Mouse (Mus musculus): ENCODE results near the gene Umad1. TPM values are rescaled to one million over a fixed set of nuclear protein-coding genes. Genes with fewer than 3 reads are reported as not detected.
"Not testable (repeated sequence)": the region's sequence is repeated elsewhere in the genome, so short reads cannot be mapped to it uniquely, and the experiment has no call there.

Umad1 gene
- polyA plus RNA-seq, 1 experiment from 2014 or later, result 30.0 TPM

DNA sequence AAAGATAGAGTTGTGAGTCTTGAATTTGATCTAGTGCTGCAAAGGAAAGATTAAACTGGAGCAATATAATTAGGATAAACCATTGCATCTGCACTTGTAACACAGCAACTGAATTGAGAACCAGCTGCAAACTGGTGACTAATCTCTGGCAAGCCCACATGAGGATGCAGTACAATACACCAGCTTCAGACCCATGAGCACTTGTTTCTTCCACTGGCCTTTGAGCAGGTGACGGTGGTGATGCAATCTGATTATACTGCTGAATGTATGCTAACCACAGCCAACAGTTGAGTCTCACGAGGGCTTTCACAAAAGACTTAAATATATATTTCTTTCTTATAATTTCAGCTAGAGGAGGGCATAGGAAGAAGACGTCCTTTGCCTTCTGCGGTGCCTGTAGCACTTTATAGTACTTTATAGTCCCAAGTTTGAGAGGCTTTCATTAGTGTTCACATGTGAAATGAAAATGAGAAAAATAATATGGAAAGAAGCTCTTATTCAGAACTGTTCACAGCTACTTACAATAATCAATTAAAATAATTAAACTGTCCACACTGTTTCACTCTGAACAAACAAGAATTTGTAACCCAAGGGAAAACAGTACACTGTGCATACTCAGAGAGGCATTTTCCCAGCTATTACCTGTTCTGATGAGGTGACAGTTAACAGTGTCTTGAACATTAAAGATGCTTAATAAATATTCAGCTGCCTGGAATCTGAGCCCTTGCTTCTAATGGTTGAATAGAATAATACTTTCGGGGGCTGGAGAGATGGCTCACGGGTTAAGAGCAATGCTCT, 40.2 kb downstream of the Umad1 start:
- Histone ChIP-seq H3K27ac (ENCODE audit: low read length) (no peak overlapping the region), H3K9me3 (replicated peaks; ENCODE audit: control insufficient read depth, low read length) (no peaks in the 10 kb centered on the region), H3K4me2 (ENCODE audit: low read depth, low read length) (no peak overlapping the region), H3K27me3 (ENCODE audit: control insufficient read depth, insufficient read depth, low read length) (no peaks in the 10 kb centered on the region), H3K4me1 (ENCODE audit: control insufficient read depth, insufficient read depth, low read length) (no peaks in the 10 kb centered on the region), H3K36me3 (ENCODE audit: control insufficient read depth, insufficient read depth, low read length) (no peaks in the 10 kb centered on the region), H3K4me3 (replicated peaks; ENCODE audit: low read length) (no peak overlapping the region), H3K9ac (ENCODE audit: low read length) (no peak overlapping the region)
- no peak for ATAC-seq (ENCODE audit: insufficient read depth, low FRiP score)
- 88% methylated on average over 6 of the region's 6 CpGs for WGBS

DNA sequence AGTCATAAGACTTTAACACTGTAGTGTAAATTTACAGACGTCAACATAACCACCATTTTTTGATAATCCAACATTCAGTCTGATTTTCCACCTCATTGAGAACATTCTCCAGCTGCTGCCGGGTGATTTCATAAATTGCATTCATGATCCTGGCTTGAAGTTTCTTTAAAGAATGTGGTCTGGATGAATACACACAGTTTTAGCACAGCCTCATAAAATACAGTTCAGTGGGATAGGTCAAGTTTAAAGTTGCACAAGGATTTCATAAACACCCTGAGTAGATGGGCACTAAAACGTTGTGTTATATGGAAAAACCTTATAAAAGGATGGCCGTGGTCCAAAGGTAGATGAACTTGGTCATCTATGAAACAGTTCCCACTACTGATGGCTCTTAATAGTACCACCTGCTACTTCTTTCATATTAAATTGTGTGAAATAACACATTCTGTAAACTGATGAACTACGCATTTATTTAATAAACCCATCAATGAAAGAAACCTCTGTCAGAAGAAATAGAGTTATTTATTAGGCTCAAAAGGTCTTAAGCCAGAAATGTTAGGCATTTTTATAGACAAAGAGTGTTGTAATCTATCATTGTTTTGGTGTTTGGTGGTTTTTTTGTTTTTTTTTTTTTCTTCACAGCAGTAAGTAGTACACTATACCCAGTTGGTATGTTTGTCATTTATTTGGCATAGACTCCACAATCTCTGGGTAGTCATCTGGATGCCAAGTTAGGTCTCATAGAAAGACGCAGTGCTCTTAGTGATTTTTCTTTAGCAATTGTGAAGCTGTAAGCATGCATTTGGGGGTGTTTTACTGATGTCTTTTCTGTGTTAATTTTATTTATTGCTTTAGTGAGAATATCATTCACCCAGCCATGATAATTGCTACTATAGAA, 49.0 kb downstream of the Umad1 start:
- Histone ChIP-seq H3K36me3 (ENCODE audit: control insufficient read depth, insufficient read depth, low read length) (no peaks in the 10 kb centered on the region), H3K27me3 (ENCODE audit: control insufficient read depth, insufficient read depth, low read length) (no peaks in the 10 kb centered on the region), H3K9me3 (replicated peaks; ENCODE audit: control insufficient read depth, low read length) (no peaks in the 10 kb centered on the region), H3K27ac (ENCODE audit: low read length) (no peak overlapping the region), H3K4me3 (replicated peaks; ENCODE audit: low read length) (no peak overlapping the region), H3K4me2 (ENCODE audit: low read depth, low read length) (no peak overlapping the region), H3K9ac (ENCODE audit: low read length) (no peak overlapping the region), H3K4me1 (ENCODE audit: control insufficient read depth, insufficient read depth, low read length) (no peaks in the 10 kb centered on the region)
- no peak for ATAC-seq (ENCODE audit: insufficient read depth, low FRiP score)
- WGBS, result 73% methylated on average over 6 of the region's 6 CpGs

DNA sequence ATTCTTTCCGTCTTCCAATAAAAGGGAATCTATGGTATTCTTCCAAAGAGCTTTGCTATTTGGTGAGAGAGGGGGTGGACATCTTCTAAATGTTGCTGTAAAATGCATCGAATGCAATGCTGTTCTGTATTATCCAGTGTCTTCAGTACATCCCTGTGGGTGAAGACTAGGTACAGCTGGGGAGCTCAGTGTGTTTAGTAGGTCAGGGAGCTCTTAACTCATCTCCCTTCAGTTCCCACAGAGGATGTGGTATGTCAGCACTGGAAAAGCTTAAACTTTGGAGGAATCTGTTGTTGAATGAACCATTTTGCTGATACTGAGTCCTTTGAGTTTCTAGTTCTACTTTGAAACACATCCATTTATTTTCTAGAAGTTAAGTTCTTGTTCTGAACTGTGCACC, 53.5 kb downstream of the Umad1 start:
- Histone ChIP-seq H3K4me2 (ENCODE audit: low read depth, low read length) (no peak overlapping the region), H3K4me3 (replicated peaks; ENCODE audit: low read length) (no peak overlapping the region), H3K9me3 (replicated peaks; ENCODE audit: control insufficient read depth, low read length) (no peaks in the 10 kb centered on the region), H3K27me3 (ENCODE audit: control insufficient read depth, insufficient read depth, low read length) (no peaks in the 10 kb centered on the region), H3K4me1 (ENCODE audit: control insufficient read depth, insufficient read depth, low read length) (no peaks in the 10 kb centered on the region), H3K27ac (ENCODE audit: low read length) (no peak overlapping the region), H3K9ac (ENCODE audit: low read length) (no peak overlapping the region), H3K36me3 (ENCODE audit: control insufficient read depth, insufficient read depth, low read length) (no peaks in the 10 kb centered on the region)
- WGBS, result 89% methylated on average over 2 of the region's 2 CpGs
- no peak for ATAC-seq (ENCODE audit: insufficient read depth, low FRiP score)

DNA sequence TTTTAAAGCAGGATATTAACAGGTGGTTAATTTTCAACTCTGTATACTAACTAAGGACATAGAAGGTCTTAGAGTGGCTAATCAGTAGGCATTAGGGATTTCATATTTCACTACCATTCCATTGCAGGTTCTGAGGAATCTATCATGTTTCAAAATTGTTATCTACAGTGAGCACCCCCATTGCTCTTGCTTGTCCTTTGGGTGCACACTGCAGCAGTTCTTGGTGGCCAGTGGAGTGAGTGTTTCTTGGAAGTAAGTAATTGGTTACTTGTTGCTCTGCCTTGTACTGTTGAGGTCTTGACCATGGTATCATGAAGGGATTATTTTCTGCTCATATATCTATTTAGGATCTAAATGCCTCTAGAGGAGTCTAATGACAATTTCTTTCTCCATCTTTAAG, 57.1 kb downstream of the Umad1 start:
- no peak for ATAC-seq (ENCODE audit: insufficient read depth, low FRiP score)
- no peak overlapping the region for H3K4me2 ChIP-seq (ENCODE audit: low read depth, low read length)
- H3K27me3 ChIP-seq (ENCODE audit: control insufficient read depth, insufficient read depth, low read length), result no peaks in the 10 kb centered on the region
- no peak overlapping the region for H3K4me3 ChIP-seq (replicated peaks; ENCODE audit: low read length)
- H3K27ac ChIP-seq (ENCODE audit: low read length), result no peak overlapping the region
- no peaks in the 10 kb centered on the region for H3K36me3 ChIP-seq (ENCODE audit: control insufficient read depth, insufficient read depth, low read length)
- no peaks in the 10 kb centered on the region for H3K4me1 ChIP-seq (ENCODE audit: control insufficient read depth, insufficient read depth, low read length)
- H3K9me3 ChIP-seq (replicated peaks; ENCODE audit: control insufficient read depth, low read length), result no peaks in the 10 kb centered on the region
- H3K9ac ChIP-seq (ENCODE audit: low read length), result no peak overlapping the region

DNA sequence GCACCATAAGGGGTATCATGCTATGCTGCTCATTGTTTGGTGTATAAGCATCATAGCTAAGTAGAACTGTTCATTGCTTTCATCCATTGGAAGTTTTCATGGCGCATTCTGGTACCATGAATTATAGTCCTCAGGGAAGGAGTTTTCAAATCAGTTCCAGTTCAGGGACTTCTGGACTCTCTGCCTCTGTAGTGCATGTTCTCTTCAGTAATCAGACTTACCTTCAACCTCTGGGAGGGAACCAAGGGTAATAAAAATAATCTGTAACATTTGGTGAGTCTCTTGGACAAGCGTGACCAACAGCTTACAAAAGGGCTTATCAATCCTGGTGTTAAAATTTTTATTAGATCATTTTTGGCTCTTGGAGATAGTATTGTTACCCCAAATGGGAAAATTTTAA, 60.5 kb downstream of the Umad1 start:
- H3K9ac ChIP-seq (ENCODE audit: low read length), result no peak overlapping the region
- no peak overlapping the region for H3K4me2 ChIP-seq (ENCODE audit: low read depth, low read length)
- no peak overlapping the region for H3K27ac ChIP-seq (ENCODE audit: low read length)
- no peak for ATAC-seq (ENCODE audit: insufficient read depth, low FRiP score)
- 92% methylated on average over 2 of the region's 2 CpGs for WGBS
- H3K4me1 ChIP-seq (ENCODE audit: control insufficient read depth, insufficient read depth, low read length), result no peaks in the 10 kb centered on the region
- H3K36me3 ChIP-seq (ENCODE audit: control insufficient read depth, insufficient read depth, low read length), result no peaks in the 10 kb centered on the region
- H3K4me3 ChIP-seq (replicated peaks; ENCODE audit: low read length), result no peak overlapping the region
- H3K9me3 ChIP-seq (replicated peaks; ENCODE audit: control insufficient read depth, low read length), result no peaks in the 10 kb centered on the region
- H3K27me3 ChIP-seq (ENCODE audit: control insufficient read depth, insufficient read depth, low read length), result no peaks in the 10 kb centered on the region

DNA sequence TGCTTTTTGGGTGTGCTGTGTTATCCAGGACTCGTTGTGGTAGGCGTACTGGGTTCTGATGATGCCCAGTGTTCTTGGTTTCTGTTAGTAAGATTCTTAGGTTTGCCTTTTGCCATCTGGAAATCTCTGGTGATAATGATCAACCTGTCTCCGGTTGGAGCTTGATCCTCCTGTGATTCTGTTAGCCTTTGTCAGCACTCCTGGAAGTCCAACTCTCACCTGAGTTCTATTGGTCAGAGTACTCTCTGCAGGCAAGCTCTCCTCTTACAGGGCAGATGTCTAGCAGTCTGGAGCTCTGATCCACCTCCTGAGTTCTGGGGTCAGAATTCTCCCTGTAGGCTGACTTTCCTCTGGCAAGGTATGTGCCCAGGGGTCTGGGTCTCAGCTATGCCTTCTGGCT, 72.4 kb downstream of the Umad1 start:
- not testable (repeated sequence) for H3K4me2 ChIP-seq (ENCODE audit: low read depth, low read length); H3K27ac ChIP-seq (ENCODE audit: low read length); H3K9me3 ChIP-seq (replicated peaks; ENCODE audit: control insufficient read depth, low read length); ATAC-seq (ENCODE audit: insufficient read depth, low FRiP score); H3K4me1 ChIP-seq (ENCODE audit: control insufficient read depth, insufficient read depth, low read length); H3K36me3 ChIP-seq (ENCODE audit: control insufficient read depth, insufficient read depth, low read length); H3K4me3 ChIP-seq (replicated peaks; ENCODE audit: low read length); H3K9ac ChIP-seq (ENCODE audit: low read length); H3K27me3 ChIP-seq (ENCODE audit: control insufficient read depth, insufficient read depth, low read length)
- WGBS, result 96% methylated on average over 3 of the region's 3 CpGs

DNA sequence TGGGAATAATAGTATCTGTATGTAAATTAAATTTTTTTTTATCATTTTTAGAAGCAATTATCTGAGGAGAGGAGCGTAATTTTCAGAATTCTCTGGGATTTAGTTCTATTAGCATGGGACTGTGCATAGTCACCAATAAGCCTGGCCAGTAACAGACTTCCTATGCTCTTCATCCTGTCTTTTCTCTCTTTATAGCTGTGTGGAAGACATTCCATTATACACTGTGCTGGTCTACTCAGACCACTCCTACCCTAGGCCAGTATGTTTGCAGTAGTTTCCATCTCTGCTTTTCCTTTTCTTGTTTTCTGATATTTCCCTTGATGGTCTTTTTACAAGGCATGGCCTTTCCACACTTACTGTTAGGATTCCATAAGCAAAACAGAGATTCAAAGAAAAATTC, 74.3 kb downstream of the Umad1 start:
- H3K27me3 ChIP-seq (ENCODE audit: control insufficient read depth, insufficient read depth, low read length), result no peaks in the 10 kb centered on the region
- H3K27ac ChIP-seq (ENCODE audit: low read length), result no peak overlapping the region
- no peak overlapping the region for H3K4me2 ChIP-seq (ENCODE audit: low read depth, low read length)
- no peak overlapping the region for H3K4me3 ChIP-seq (replicated peaks; ENCODE audit: low read length)
- no peaks in the 10 kb centered on the region for H3K36me3 ChIP-seq (ENCODE audit: control insufficient read depth, insufficient read depth, low read length)
- WGBS, result 100% methylated on average over 1 of the region's 1 CpGs
- ATAC-seq (ENCODE audit: insufficient read depth, low FRiP score), result no peak
- no peaks in the 10 kb centered on the region for H3K9me3 ChIP-seq (replicated peaks; ENCODE audit: control insufficient read depth, low read length)
- no peaks in the 10 kb centered on the region for H3K4me1 ChIP-seq (ENCODE audit: control insufficient read depth, insufficient read depth, low read length)
- H3K9ac ChIP-seq (ENCODE audit: low read length), result no peak overlapping the region

DNA sequence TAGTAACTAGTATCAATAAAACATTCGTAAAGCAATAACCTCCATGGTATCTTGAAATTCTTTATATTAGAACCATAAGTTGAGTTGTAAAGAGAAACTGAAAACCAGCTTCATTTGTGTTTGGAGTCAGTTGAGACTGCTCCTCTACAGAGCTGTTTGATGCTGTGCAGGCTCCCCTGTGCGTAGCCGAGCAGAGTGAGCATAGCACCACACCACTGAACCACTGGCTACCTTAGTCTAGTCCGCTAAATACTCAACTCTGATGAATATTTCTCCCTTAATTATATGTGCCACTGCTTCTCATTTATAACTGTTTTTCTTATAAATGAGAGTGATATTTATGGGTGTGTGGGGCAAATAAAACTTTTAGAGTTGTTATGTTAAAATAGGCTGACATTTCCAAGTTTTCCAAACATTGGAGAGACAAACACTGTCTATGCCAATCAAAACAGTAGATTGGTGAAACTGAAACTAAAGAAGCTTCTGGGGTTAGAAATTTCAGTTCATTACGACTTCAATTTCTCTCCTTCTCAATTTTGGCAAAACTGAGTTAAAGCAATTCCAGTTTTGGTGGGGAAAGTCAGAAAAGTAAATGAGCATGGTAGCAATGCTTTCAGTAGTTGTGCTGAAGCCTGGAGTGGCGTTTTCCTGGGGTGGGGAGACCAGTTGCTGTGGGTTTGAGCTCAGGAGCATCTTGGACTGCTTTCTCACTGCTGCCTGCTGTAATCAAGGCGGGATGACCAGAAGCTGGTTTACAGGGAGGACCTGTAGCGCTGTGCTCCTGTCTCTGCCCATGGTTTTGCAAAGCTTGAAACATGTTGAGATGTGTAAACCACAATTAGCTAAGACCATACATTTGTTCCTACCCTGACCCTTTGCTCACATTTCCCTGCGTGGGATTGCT, 77.7 kb downstream of the Umad1 start:
- H3K4me2 ChIP-seq (ENCODE audit: low read depth, low read length), result no peak overlapping the region
- WGBS, result 81% methylated on average over 9 of the region's 9 CpGs
- no peak overlapping the region for H3K9ac ChIP-seq (ENCODE audit: low read length)
- H3K36me3 ChIP-seq (ENCODE audit: control insufficient read depth, insufficient read depth, low read length), result no peaks in the 10 kb centered on the region
- no peak overlapping the region for H3K27ac ChIP-seq (ENCODE audit: low read length)
- no peaks in the 10 kb centered on the region for H3K4me1 ChIP-seq (ENCODE audit: control insufficient read depth, insufficient read depth, low read length)
- no peaks in the 10 kb centered on the region for H3K9me3 ChIP-seq (replicated peaks; ENCODE audit: control insufficient read depth, low read length)
- no peak overlapping the region for H3K4me3 ChIP-seq (replicated peaks; ENCODE audit: low read length)
- no peaks in the 10 kb centered on the region for H3K27me3 ChIP-seq (ENCODE audit: control insufficient read depth, insufficient read depth, low read length)
- ATAC-seq (ENCODE audit: insufficient read depth, low FRiP score), result no peak

Data from stomach, embryonic 16.5 days (tissue).